Mouse (Mus musculus) myocyte (in vitro differentiated cells): ENCODE data around the gene Arhgap35.

Experiments used
- CEBPB ChIP-seq: IDR thresholded peaks from 2 replicates; pipeline ENCODE4 v1.6.1; 2011; ENCODE audit warnings: mild to moderate bottlenecking, moderate library complexity; ENCODE audit not compliant: poor library complexity, insufficient read depth, severe bottlenecking
- E2F4 ChIP-seq: IDR thresholded peaks from one replicate; pipeline ENCODE4 v1.6.1; 2011; ENCODE audit warnings: mild to moderate bottlenecking, control low read depth, moderate library complexity; ENCODE audit not compliant: insufficient read depth
- MAX ChIP-seq: IDR thresholded peaks from one replicate; pipeline ENCODE4 v1.6.1; 2011; ENCODE audit warnings: low read depth, mild to moderate bottlenecking, control low read depth
- MYOD1 ChIP-seq, 3 experiments: IDR thresholded peaks; one replicate each; pipeline ENCODE4 v1.6.1; 2011; ENCODE audit warnings: control low read depth in 2 of 3, low read depth in 2 of 3, mild to moderate bottlenecking in 2 of 3, moderate library complexity in 1 of 3; ENCODE audit not compliant: insufficient read length in 2 of 3, control insufficient read depth in 1 of 3
- MYOG ChIP-seq, 3 experiments: IDR thresholded peaks; one replicate each; pipeline ENCODE4 v1.6.1; 2011; ENCODE audit warnings: control low read depth in 2 of 3, low read depth in 2 of 3, mild to moderate bottlenecking in 2 of 3; ENCODE audit not compliant: insufficient read length in 2 of 3, control insufficient read depth in 1 of 3, insufficient read depth in 1 of 3
- POLR2A ChIP-seq: IDR thresholded peaks from one replicate; pipeline ENCODE4 v1.6.1; 2011; ENCODE audit warnings: low read depth, mild to moderate bottlenecking, control low read depth, moderate library complexity; ENCODE audit not compliant: insufficient read length
- POLR2AphosphoS2 ChIP-seq: IDR thresholded peaks from one replicate; pipeline ENCODE4 v1.6.1; 2011; ENCODE audit warnings: low read depth, control low read depth; ENCODE audit not compliant: insufficient read length
- REST ChIP-seq: IDR thresholded peaks from one replicate; pipeline ENCODE4 v1.6.1; 2011; ENCODE audit warnings: mild to moderate bottlenecking, control low read depth, moderate library complexity; ENCODE audit not compliant: insufficient read depth, insufficient read length
- SRF ChIP-seq: IDR thresholded peaks from one replicate; pipeline ENCODE4 v1.6.1; 2011; ENCODE audit warnings: low read depth; ENCODE audit not compliant: control insufficient read depth, insufficient read length
- TCF12 ChIP-seq: IDR thresholded peaks from one replicate; pipeline ENCODE4 v1.6.1; 2011; ENCODE audit warnings: mild to moderate bottlenecking, control low read depth; ENCODE audit not compliant: poor library complexity, insufficient read depth, severe bottlenecking
- TCF3 ChIP-seq: IDR thresholded peaks from one replicate; pipeline ENCODE4 v1.6.1; 2011; ENCODE audit warnings: low read depth, control low read depth; ENCODE audit not compliant: insufficient read length
- USF1 ChIP-seq: IDR thresholded peaks from one replicate; pipeline ENCODE4 v1.6.1; 2011; ENCODE audit warnings: low read depth, mild to moderate bottlenecking, control low read depth, moderate library complexity

GRCm38 (mm10) chr7:16549299-16549698, 65.5 kb downstream of the Arhgap35 start:
- no peak for TF ChIP-seq POLR2A
- TF ChIP-seq TCF3 = no peak
- no peak for TF ChIP-seq USF1
- no peak for TF ChIP-seq CEBPB
- no peak for TF ChIP-seq POLR2AphosphoS2
- no peak for TF ChIP-seq SRF
- TF ChIP-seq TCF12 = no peak
- no peak for TF ChIP-seq E2F4
- TF ChIP-seq MYOG (IDR thresholded peaks at IDR 0.05; ENCODE audit: control insufficient read depth in 1 of 3, insufficient read depth in 1 of 3, insufficient read length in 2 of 3, low read depth in 2 of 3) = no peak
- TF ChIP-seq MAX = no peak
- TF ChIP-seq MYOD1 (IDR thresholded peaks at IDR 0.05; ENCODE audit: control insufficient read depth in 1 of 3, insufficient read length in 2 of 3, low read depth in 2 of 3) = no peak
- TF ChIP-seq REST = no peak
